Mouse (Mus musculus): ENCODE measurements around the gene Il17ra.

GRCm38 (mm10) chr6:120516422-120516821, 53.4 kb downstream of the Il17ra start:
- TF ChIP-seq MAX (IDR thresholded peaks at IDR 0.05) (no peak), FOSL1 (IDR thresholded peaks at IDR 0.05; ENCODE audit: insufficient read depth, low read length, poor library complexity, severe bottlenecking) (no peak), USF1 (IDR thresholded peaks at IDR 0.05; ENCODE audit: low read depth) (no peak), CTCF (IDR thresholded peaks at IDR 0.05; ENCODE audit: control insufficient read depth, insufficient read depth, insufficient read length) (no peak), CEBPB (IDR thresholded peaks at IDR 0.05; ENCODE audit: low read depth) (no peak), MYOD1 (IDR thresholded peaks at IDR 0.05; ENCODE audit: control insufficient read depth, insufficient read length, low read depth) (no peak)

Data from C2C12 (cell line).